ENCODE assay signal across 12 mouse cellular contexts in the genomic region with DNA sequence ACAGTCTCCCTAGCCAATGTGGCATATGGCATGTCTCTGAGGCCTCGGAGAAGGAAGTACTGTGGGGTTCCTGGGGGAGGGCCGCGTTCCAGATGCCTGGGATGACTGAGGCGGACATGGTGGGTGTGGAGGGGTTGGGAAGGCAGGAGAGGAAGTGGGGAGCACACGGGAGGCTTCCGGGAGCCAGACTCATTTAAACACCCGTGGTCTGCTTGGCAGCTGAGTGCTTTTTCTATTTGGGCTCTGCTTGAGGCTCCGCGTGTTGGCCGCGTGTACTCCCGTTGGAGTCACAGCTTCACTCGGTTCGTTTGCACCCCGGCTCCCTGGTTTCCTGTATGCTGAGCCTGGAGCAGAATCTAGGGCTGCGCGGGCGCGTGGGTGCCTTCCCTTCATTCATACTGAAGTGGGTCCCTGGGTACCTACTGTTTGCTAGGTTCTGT. TPM values are rescaled to one million over a fixed set of nuclear protein-coding genes. Genes with fewer than 3 reads are reported as not detected.
DNase-seq lines count a peak whose midpoint lies in the region; ATAC-seq and TF ChIP-seq lines count a peak whose summit lies in the region.
"Had no signal": no experiment of that assay in that cellular context is flagged by ENCODE, and none has a peak within 500 bp of the region (broad histone marks: within the 10 kb centered on the region; RNA-seq: fewer than 3 reads in every experiment).

No protein-coding gene starts in this region.

- H3K4me3 ChIP-seq in kidney, postnatal 0 days (replicated peaks; ENCODE audit: low read depth, low read length), result no peak overlapping the region
- no peak overlapping the region for H3K4me3 ChIP-seq in embryonic facial prominence, embryonic 13.5 days
- no peak overlapping the region for H3K4me3 ChIP-seq in liver, postnatal 0 days (ENCODE audit: low read depth, low read length)
- H3K4me3 ChIP-seq in liver, embryonic 11.5 days (ENCODE audit: low read depth, low read length), result no peak overlapping the region
- H3K4me3 ChIP-seq: myocyte had no signal

- DNase-seq in kidney, postnatal 0 days (ENCODE audit: low spot score), result peak; percentile 37
- no peak for DNase-seq in kidney, adult 8-10 months
- DNase-seq in brain, embryonic 14.5 days (ENCODE audit: low read depth), result peak; percentile 73
- DNase-seq in left cerebral cortex, postnatal 36 days (ENCODE audit: low spot score in 2 of 2), result peak; percentile 43 to 65
- DNase-seq in liver, postnatal 0 days, result no peak
- no peak for DNase-seq in liver, embryonic 11.5 days (ENCODE audit: low spot score)
- DNase-seq in gastrocnemius, postnatal 36 days, result no peak
- DNase-seq: gastrocnemius, postnatal 10 days; lung, adult 2 months; spleen, adult 18-20 months had no signal

- intact Hi-C loops in left cerebral cortex, postnatal 36 days (cut with DNase I), result no loop called here
- intact Hi-C loops in gastrocnemius, postnatal 36 days (cut with DNase I), result loop anchor here (5.0 kb wide), 1 partner anchor 56 kb away; no protein-coding TSS in a partner anchor

- no peak overlapping the region for H3K9ac ChIP-seq in kidney, postnatal 0 days (ENCODE audit: low read depth, low read length)
- peak overlapping the region; percentile 40 for H3K9ac ChIP-seq in embryonic facial prominence, embryonic 13.5 days
- H3K9ac ChIP-seq in liver, postnatal 0 days (replicated peaks), result no peak overlapping the region
- no peak overlapping the region for H3K9ac ChIP-seq in liver, embryonic 11.5 days (ENCODE audit: low read depth, low read length)

- no peak for TF ChIP-seq EP300 in liver, postnatal 0 days (IDR thresholded peaks at IDR 0.05; ENCODE audit: low read depth)

- no peak for ATAC-seq in kidney, postnatal 0 days (replicated peaks; ENCODE audit: low FRiP score, low read depth)
- ATAC-seq in embryonic facial prominence, embryonic 13.5 days (ENCODE audit: insufficient number of reproducible peaks, insufficient read depth, low FRiP score, low TSS enrichment, low read depth), result no peak
- ATAC-seq in liver, postnatal 0 days, result no peak
- ATAC-seq in liver, embryonic 11.5 days (replicated peaks; ENCODE audit: low FRiP score), result no peak

- H3K36me3 ChIP-seq in kidney, postnatal 0 days (ENCODE audit: insufficient read depth, low read length), result no peaks in the 10 kb centered on the region
- no peaks in the 10 kb centered on the region for H3K36me3 ChIP-seq in embryonic facial prominence, embryonic 13.5 days
- no peaks in the 10 kb centered on the region for H3K36me3 ChIP-seq in liver, postnatal 0 days (replicated peaks; ENCODE audit: insufficient read depth, low read length)
- H3K36me3 ChIP-seq in liver, embryonic 11.5 days (ENCODE audit: control insufficient read depth, insufficient read depth, low read length), result no peaks in the 10 kb centered on the region

- no peaks in the 10 kb centered on the region for H3K9me3 ChIP-seq in kidney, postnatal 0 days (replicated peaks; ENCODE audit: low read length)
- H3K9me3 ChIP-seq in embryonic facial prominence, embryonic 13.5 days, result no peaks in the 10 kb centered on the region
- no peaks in the 10 kb centered on the region for H3K9me3 ChIP-seq in liver, postnatal 0 days (ENCODE audit: low read length)
- H3K9me3 ChIP-seq in liver, embryonic 11.5 days (ENCODE audit: control insufficient read depth, low read length), result no peaks in the 10 kb centered on the region

- no peak for TF ChIP-seq CTCF in kidney, postnatal 0 days (IDR thresholded peaks at IDR 0.05; ENCODE audit: low read depth)
- TF ChIP-seq CTCF in brain, embryonic 14.5 days (IDR thresholded peaks at IDR 0.05; ENCODE audit: borderline replicate concordance, extremely low read depth, insufficient read depth, insufficient read length), result no peak
- TF ChIP-seq CTCF in liver, postnatal 0 days (IDR thresholded peaks at IDR 0.05; ENCODE audit: low read depth), result no peak

- TF ChIP-seq POLR2A in brain, embryonic 14.5 days (IDR thresholded peaks at IDR 0.05; ENCODE audit: borderline replicate concordance, extremely low read depth, insufficient read depth, insufficient read length, poor library complexity, severe bottlenecking), result no peak

- H3K27ac ChIP-seq in kidney, postnatal 0 days, result no peak overlapping the region
- peak overlapping the region; percentile 97 for H3K27ac ChIP-seq in embryonic facial prominence, embryonic 13.5 days
- H3K27ac ChIP-seq in liver, postnatal 0 days (ENCODE audit: low read depth), result no peak overlapping the region
- no peak overlapping the region for H3K27ac ChIP-seq in liver, embryonic 11.5 days (ENCODE audit: low read depth, low read length)

- H3K4me2 ChIP-seq in kidney, postnatal 0 days (ENCODE audit: low read length), result no peak overlapping the region
- H3K4me2 ChIP-seq in embryonic facial prominence, embryonic 13.5 days, result peak overlapping the region; percentile 24
- H3K4me2 ChIP-seq in liver, postnatal 0 days (ENCODE audit: low read depth, low read length), result no peak overlapping the region
- no peak overlapping the region for H3K4me2 ChIP-seq in liver, embryonic 11.5 days

- H3K4me1 ChIP-seq in kidney, postnatal 0 days (replicated peaks; ENCODE audit: insufficient read depth, low read length), result peaks cover 33% of the 10 kb centered on the region
- H3K4me1 ChIP-seq in embryonic facial prominence, embryonic 13.5 days, result peaks cover 91% of the 10 kb centered on the region
- H3K4me1 ChIP-seq in liver, postnatal 0 days (ENCODE audit: insufficient read depth), result peaks cover 13% of the 10 kb centered on the region; the same call in 1 of the 2 replicates
- H3K4me1 ChIP-seq in liver, embryonic 11.5 days (replicated peaks; ENCODE audit: control insufficient read depth, insufficient read depth, low read length), result peaks cover 18% of the 10 kb centered on the region

- H3K27me3 ChIP-seq in kidney, postnatal 0 days (ENCODE audit: insufficient read depth, low read length), result 0 out of 2 replicates have a peak, but pooled peaks cover 1% of the 10 kb centered on the region
- no peaks in the 10 kb centered on the region for H3K27me3 ChIP-seq in embryonic facial prominence, embryonic 13.5 days
- H3K27me3 ChIP-seq in liver, postnatal 0 days (ENCODE audit: insufficient read depth, low read length), result no peaks in the 10 kb centered on the region
- H3K27me3 ChIP-seq in liver, embryonic 11.5 days (replicated peaks; ENCODE audit: control insufficient read depth, insufficient read depth, low read length), result peaks cover 13% of the 10 kb centered on the region; the same call in 1 of the 2 replicates

- WGBS in kidney, postnatal 0 days, result 30% methylated on average over 19 of the region's 19 CpGs
- 48% methylated on average over 19 of the region's 19 CpGs for WGBS in embryonic facial prominence, embryonic 13.5 days
- 41% methylated on average over 19 of the region's 19 CpGs for WGBS in liver, postnatal 0 days (ENCODE audit: insufficient replicate concordance)
- 58% methylated on average over 19 of the region's 19 CpGs for WGBS in liver, embryonic 11.5 days

RNA-seq across cellular contexts. Expression of a gene that starts 40.3 kb away (rescaled TPM):
- 5.9 and 8.4 TPM in 2 replicates for polyA plus RNA-seq in kidney, postnatal 0 days (2015; fragmentation: Nextera tagmentation; extraction: Ambion mirVana)
- polyA plus RNA-seq in brain, embryonic 14.5 days (2012; rRNA removed), result 70.3 and 70.4 TPM in 2 replicates
- 6.4 and 8.6 TPM in 2 replicates for polyA plus RNA-seq in embryonic facial prominence, embryonic 13.5 days (2015; fragmentation: Nextera tagmentation; extraction: Ambion mirVana)
- 10 to 100 TPM; 64.1 to 87.6 TPM for total RNA-seq in left cerebral cortex, postnatal 36 days (2021)
- polyA plus RNA-seq in liver, postnatal 0 days (2015; fragmentation: Nextera tagmentation; extraction: Ambion mirVana), result 7.1 and 7.7 TPM in 2 replicates
- 23.1 and 25.3 TPM in 2 replicates for polyA plus RNA-seq in liver, embryonic 11.5 days (2014; fragmentation: Nextera tagmentation; extraction: Ambion mirVana)
- 10 to 100 TPM; 28.9 to 30.8 TPM for total RNA-seq in gastrocnemius, postnatal 36 days (2021)

Comparison
In these comparisons a context has a peak if more than half of its experiments do, and no peak if none do; other contexts are left out.
1. DNase-seq: peak in kidney, postnatal 0 days (single experiment), brain, embryonic 14.5 days (single experiment) and left cerebral cortex, postnatal 36 days (2 of 2); none in kidney, adult 8-10 months (0 of 2), liver, postnatal 0 days (single experiment), liver, embryonic 11.5 days (single experiment) and gastrocnemius, postnatal 36 days (0 of 2).